Mouse (Mus musculus): ENCODE results near the gene Tns2. TPM values are rescaled to one million over a fixed set of nuclear protein-coding genes. Genes with fewer than 3 reads are reported as not detected.
A peak's percentile ranks its signal among the peaks of the same experiment; 100 is the strongest.
"Not testable (repeated sequence)": the region's sequence is repeated elsewhere in the genome, so short reads cannot be mapped to it uniquely, and the experiment has no call there.

Gene Tns2
- total RNA-seq (2021) = 10 to 100 TPM; 75.2 to 91.8 TPM
- 101 and 107 TPM in 2 replicates for polyA plus RNA-seq (2012; rRNA removed)
- long read RNA-seq, full-length matches to known transcripts = 11 of 28 reads
- long read RNA-seq, partial matches to known transcripts = 13 of 28 reads
- long read RNA-seq, other reads (novel, unspliced or antisense) = 4 of 28 reads

DNA sequence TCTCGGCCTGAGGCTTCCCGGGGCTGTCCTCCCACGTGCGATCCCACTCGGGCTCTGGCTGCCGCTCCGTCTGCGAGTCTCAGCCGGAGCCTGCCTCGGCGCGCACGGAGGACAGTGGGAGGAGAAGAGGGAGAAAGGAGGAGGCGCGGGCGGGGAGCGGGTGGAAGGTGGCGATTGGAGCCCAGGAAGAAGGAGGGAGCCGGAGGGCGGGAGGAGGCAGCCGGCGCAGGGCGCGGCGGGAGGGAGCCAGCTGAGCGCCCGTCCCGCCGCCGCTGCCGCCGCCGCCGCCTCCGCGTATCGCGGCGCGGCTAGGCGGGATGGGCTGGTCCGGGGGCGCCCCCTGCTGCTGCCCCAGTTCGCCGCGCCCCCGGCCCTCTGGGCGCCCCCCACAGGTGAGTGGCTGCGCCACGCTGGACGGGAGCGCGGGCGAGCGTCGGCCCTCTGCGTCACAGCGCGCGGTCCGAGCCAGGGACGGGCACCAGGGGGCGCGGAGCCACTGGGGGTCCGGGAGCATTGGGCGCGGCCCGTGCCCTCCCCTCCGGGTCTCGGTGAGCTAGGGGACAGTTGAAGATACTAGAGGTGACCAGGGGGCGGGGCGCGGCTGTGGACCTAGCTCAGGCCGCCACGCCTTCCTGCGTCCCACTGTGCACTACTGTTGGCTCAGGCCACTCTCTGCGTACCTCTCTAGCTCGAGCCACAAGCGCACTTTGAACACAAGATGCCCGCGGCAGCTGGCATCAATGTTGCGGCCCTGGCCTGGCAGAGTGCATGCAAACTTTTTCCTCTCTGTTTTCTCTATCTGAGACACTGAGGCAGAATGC, at the start of gene Tns2:
Gene Tns2 (plus strand): TSS at position 253 of the 821 bp plus-strand sequence.
- DNase-seq = peak; percentile 94

DNA sequence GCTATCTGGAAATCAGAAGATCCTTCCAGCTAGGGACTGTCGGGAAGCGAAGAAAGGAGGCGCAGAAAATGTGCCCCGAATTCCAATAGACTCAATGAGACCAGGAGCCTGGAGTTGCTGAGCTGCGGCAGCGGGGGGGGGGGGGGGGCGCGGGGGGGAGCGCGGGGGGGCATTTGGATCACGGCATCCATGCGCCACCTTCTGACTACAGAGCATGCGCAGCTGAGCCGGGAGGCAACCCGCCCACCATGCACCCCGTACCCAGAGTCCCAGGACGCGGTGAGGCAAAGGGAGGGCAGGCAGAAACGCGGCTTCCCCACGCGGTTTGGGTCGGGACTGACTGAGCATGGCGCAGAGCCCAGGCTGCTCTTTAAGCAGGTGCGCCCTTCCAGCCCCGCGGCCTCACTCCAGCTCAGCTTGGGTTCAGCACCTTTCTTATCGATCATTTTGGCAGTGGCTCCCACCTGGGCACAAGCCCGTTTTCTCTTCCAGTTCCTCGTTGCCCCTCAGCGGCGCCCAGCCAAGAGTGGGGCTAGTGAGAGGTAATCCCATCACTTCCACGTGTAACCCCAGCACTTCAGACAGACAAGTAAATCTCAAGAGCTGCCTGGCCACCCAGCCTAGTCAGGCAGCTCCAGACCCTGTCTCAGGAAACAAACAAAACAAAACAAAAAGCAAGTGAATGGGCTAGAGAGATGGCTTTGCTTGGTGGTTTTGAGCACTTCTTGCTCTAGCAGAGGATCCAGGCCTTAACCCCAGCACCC, 48.1 kb upstream of the Tns2 start:
- DNase-seq = peak; percentile 65

DNA sequence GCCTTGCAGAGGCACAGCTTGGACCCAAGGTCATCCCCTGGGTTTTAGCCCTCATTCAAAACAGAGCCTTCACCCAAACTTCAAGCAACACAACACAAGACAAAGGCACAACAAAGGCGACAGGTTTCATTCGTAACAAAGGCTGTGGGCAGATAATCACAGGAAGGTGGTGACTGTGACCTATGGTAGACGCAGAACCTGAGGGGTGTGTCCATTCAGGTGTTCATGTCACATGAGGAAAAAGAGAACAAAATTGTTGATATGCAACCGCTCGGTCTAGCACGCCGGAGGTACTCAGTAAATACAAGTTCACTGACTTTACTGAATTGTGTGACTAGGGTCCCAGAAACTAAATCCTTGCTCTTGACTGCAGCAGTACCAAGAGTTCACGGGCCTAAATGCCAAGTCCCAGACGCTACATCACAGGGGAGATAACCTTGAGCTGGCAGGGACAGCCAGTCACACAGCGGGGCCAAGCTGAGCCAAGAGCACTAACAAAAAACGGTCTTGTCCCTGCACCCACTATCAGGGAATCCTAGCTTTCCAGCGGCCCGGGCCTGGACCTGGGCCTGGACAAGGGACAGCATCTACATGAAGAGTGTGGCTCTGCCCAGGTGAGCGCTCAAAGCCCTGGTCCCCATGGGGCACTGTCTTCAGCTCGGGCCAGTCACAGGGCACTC, 43.6 kb upstream of the Tns2 start:
- DNase-seq = peak; percentile 77

DNA sequence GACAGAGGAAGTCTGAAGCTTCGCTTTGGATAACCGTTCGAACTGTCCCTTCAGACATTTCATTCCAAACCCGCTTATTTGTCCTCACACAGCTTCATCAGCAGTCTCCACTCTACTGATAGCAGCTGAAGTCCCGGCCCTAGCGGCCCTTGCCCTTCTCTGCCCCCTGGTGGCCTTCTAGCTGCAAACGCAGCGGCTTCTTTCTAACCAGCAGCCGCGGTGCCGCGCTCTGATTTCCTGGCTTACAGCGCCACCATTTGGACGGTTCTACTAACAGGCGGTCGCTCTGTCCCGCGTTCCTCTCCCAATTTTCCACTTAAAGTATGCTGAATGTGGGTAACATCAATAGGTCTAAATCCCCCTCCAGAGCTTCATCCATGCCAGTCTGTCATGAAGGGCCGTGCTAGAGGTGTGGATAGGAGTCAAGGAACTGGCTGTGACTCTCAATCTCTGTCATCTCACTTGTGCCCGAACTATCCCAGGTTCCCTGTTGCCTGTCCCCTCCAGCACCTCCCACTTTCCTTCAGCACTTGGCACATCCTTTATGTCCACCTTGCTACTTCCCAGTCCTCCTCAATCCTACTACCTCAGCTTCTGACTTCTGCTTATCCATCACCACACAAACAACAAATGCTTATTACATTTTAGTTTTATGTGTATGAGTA, 34.4 kb upstream of the Tns2 start:
- peak; percentile 92 for DNase-seq

DNA sequence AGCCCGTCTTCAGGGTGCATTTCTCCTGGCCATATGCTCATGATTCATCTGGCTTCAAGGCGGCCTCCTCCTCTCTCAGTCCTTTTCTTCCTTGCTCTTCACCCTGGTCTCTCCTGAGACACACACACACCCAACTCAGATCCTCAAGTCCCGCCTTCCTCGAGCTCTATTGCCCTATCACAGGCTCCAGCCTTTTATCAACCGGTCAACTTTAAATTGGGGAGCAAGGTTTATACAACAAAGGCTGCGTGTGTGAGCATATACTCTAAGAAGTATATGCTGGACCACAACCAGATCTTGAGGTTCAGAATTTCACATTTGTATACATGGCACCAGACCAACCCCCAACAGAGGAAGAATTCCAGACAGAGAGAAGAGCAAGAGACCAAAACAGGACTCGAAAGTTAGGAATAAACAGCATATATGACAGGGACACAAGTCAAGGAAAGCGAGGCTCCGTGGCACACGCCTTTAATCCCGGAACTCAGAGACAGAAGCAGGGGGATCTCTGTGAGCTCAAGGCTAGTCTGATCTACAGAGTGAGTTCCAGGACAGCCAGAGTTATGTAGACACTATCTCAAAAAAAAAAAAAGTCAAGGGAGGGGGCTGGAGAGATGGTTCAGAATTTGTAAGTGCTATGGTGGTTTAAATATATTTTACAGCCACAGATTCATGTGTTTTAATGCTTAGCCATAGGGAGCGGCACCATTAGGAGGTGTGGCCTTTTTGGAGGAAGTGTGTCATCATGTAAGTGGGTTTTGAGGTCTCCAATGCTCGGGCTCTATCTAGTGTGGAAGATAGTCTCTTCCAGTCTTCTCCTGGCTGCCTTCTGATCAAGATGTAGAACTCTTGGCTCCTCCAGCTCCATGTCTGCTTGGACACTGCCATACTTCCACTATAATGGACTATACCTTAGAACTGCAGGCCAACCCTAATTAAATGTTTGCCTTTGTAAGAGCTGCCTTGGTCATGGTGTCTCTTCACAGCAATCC, 29.4 kb upstream of the Tns2 start:
- no peak for DNase-seq

DNA sequence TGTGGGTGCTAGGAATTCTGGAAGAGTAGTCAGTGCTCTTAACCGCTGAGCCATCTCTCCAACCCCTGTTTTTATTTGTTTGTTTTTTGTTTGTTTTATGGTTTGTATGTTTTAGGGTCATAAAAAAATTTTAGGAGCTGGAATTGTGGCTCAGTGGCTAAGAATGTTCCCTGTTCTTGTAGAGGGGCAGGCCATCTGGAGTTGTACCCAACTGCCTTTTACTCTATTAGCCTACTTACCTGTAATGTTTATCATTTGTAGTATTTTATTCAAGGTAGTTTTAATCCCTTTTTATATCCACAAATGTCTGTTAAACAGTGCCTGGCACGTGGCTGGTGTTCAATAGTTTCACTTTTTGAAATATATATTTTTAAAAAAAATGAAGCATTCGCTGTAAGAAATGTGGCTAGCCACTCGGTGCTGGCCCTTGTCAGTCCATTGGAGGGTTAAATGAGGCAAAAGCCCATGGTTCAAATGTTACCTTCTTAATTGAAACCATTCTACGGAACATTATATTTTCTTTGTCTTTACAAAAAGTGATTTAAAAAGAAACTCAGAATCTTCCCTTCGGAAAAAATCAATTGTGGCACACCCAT, 27.2 kb upstream of the Tns2 start:
- no peak for DNase-seq

DNA sequence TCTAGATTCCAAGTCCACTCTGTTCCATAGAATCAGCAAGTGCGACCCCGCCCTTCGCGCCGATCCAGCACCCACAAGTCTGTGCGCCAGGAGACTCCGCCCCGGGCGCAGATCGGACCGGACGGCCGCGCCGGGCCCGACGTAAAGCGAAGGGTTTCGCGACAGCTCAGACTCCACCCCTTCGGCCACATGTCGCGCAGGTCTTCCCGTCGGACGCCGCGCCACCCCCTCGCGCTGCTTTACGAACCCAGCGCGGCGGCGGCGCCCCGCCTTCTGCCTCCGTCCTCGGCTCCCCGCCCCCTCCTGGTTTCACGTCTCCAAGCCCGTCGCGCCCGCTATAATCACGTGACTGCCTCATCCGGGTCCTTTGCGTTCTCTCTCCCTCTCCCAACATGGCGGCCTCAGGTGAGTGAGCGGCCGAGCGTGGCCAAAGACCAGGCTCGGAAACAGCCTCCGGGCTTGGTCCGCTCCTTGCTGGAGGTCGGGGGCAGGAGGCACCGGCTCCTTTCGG, 26.6 kb upstream of the Tns2 start, which contains the start of gene Eif4b:
Gene Eif4b (plus strand): TSS at position 215 of the 511 bp plus-strand sequence.
- DNase-seq = peak; percentile 100

DNA sequence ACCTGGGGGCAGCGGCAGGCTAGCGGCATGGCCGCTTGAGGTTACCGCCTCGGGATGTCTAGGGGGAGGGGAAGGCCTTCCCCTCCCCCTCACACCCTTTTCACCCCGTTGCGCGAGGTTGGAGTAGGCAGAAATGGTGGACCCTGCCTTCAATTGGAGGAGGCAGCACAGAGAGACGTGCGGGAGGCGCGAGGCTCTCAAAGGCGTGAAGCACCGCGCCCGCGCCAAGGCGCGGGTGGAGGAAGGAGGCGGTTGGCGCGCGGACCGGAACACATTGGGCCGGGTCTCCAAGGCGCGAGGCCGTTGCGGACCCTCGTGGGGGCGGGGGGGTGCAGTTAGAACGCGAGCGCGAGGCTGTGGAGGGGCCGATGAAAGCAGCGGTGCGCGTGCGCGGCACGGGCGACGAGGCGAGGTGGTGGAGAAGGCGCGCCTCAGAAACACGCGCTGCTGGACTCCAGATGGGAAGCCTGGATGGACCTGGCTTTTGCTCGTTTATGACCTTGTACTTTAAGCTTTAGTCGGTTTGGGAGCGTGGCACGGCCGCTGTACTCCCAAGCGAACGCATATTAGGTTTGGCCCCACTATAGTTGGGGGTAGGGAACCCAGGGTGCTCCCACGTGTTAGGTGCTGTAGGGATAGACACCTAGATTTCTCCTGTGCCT, 26.0 kb upstream of the Tns2 start:
- DNase-seq = peak; percentile 80

DNA sequence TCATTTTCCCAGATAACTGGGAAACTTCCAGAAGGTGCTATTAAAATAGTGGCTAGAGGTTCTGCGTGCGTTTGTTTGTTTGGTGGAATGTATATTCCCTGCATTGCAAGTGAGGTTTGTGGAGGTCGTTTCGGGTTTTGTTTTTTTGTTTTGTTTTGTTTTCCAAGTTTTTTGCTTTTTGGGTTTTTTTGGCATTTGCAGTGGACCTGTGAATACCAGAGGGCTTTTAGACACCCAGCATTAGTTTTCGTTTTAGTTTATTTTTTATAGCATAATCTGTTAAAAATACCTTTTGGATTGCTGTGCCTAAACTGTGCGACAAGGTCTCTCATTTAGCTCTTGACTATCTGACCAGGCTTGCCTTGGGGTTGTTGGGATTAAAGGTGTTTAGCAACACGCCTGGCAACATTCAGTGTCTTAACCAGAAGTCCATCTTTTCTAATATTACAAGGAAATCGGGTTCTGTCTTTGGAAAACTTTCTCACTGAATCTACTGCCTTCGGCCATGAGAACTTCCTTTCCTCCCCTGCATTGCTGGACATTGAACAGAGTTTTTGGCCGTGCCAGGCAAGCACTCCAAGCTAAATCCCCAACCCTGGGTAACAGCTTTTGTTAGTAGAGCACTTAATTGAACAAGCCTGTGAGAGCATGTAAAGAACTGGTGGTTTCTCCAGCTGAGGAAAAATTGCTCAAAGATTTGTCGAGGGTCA, 25.2 kb upstream of the Tns2 start:
- no peak for DNase-seq

DNA sequence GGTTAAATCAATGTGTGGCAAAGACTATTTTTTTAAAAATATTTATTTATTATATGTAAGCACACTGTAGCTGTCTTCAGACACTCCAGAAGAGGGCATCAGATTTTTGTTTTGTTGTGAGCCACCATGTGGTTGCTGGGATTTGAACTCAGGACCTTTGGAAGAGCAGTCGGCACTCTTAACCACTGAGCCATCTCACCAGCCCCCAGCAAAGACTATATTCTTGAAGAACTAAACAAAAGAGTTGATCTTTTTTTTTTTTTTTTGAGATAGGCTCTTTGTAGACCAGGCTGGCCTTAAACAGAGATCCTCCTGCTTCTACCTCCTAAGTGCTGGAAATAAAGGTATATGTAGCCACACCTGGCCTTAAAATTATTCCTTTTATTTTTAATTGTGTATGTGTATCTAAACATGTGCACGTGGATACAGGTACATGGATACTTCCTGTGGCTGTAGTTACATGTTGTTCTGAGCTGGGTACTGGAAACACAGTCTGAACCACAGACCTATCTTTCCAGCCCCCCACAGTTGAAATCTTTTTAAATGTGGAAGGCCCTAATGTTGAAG, 23.0 kb upstream of the Tns2 start:
- no peak for DNase-seq

DNA sequence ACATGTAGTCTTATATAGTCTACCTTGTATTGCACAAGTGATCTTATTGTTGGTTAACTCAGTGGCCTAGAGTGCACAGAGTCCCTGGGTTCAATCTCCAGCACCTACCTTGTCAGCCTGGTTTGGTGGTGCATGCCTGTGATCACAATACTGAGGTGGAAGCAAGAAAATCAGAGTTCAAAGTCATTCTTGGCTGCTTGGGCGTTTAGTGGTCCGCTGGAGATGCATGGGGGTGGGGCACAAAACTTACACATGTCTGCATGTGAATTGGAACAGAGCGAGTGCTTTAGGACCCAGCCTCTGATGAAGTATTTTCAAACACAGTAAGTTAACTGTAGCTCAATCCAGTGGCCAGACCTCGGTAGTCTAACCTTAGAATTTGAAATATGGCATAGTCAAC, 21.0 kb upstream of the Tns2 start:
- DNase-seq = no peak

DNA sequence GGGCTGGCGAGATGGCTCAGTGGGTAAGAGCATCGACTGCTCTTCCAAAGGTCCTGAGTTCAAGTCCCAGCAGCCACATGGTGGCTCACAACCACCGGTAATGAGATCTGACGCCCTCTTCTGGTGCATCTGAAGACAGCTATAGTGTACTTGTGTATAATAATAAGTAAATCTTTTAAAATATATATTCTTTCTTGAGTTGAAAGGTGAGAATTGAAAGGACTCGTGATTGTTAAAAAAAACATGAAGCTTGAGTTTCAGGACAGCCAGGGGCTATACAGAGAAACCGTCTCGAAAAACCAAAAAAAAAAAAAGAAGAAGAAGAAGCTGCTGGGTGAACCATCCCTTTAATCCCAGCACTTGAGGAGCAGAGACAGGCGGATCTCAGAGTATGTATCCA, 20.3 kb upstream of the Tns2 start:
- DNase-seq = not testable (repeated sequence)

DNA sequence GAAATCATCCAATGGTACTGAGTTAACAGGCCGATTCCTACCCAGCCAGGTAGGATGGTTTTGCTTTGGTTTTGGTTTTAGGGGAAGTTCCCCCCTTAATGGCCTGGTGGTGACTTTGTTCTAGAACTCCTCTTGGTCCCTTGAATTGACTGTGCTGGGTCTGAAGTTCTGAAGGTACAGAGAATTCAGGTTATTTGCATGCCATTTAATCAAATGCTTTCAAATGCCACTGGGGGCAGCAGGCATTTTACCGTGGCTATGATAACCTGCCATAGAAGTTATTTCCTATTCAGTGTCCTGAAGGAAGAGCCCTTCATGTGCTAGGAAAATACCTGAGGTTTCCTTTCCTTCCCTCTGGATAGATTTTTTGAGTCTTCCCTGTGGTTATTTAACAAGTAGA, 19.8 kb upstream of the Tns2 start:
- DNase-seq = no peak

DNA sequence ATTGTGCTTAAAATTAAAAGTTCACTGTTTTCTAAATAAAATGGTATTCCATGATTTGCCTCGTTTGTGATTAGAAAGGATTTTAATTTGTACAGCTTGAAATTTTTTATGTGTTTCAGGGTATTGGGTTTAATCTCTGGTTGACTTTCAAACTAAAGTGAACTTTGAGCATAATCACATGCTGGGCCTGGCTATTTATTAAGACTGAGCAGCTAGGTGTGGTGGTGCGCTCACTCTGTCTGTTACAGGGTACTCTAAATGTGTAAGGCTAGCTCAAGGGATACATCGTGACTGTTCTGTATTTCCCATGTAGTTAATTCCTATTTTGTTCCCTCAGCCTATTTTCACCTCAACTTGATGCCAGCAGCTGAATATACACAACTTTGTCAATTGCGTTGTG, 18.1 kb upstream of the Tns2 start:
- DNase-seq = no peak

DNA sequence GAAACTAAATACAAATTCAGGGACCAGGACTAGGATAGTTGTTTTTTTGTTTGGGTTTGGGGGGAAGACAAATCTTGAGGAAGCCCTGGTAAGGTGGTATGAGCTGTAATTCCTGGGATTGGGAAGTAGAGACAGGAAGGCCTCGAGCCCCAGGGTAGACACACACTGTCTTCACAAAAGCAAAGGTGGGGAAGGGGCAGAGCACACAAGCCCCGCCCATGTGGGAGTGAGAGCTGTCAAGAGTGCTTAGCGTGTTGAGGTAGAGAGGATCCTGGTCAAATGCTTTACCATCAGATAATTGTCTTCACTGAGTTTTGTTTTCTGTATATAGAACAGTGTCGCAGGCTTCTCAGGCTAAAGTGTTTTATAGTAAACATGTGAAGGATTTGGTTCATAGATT, 17.2 kb upstream of the Tns2 start:
- DNase-seq = no peak

DNA sequence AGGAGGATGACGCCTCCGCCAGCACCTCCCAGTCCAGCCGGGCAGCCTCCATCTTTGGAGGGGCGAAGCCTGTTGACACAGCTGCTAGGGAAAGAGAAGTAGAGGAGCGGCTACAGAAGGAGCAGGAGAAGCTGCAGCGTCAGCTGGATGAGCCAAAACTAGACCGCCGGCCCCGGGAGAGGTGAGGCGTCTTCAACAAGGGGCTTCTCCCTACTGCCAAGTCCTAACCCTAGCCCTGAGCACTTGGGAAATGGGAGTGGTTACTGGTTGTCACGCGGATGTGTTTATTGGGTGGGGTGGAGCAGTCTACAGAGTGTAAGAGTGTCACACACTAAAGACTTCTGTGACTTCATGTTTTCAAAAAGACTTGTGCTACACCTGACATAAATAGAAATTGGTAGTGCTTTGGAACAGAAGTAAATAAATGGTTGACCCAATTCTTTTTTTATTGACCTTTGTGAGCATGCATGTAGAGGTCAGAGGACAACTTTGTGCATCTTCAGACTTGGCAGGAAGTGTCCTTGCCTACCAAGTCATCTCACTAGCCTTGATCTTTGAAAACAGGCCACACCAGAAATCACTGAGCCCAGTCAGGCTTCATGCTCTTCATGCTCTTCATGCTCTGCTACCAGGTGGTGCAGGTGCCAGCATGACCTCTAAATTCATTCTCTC, 10.2 kb upstream of the Tns2 start:
- DNase-seq = no peak

DNA sequence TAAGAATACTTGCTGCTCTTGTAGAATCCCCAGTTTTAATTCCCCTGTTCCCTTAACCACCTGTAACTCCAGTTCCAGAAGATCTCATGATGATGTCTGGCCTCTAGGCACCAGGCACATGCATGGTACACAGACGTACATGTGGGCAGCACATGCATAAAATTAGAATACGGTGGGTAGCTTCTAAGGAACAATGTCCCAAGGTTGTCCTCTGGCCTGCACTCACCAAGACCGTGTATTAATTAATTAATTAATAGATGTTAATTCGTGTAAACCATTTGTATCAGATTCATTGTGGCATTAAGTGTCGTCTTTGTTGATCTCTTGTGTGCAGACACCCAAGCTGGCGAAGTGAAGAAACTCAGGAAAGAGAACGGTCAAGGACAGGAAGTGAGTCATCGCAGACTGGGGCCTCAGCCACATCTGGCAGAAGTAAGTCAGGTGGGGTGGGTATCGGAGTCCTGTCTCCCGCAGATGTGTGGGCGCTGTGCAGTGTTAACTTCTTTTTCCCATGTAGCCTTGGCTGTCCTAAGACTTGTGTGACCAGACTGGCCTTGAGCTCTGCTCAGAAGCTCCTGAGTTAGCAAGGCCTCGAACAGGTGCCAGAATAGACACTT, 9.0 kb upstream of the Tns2 start:
- peak; percentile 83 for DNase-seq
